Comparison of ENCODE assay signal across 19 mouse cellular contexts in the genomic region with DNA sequence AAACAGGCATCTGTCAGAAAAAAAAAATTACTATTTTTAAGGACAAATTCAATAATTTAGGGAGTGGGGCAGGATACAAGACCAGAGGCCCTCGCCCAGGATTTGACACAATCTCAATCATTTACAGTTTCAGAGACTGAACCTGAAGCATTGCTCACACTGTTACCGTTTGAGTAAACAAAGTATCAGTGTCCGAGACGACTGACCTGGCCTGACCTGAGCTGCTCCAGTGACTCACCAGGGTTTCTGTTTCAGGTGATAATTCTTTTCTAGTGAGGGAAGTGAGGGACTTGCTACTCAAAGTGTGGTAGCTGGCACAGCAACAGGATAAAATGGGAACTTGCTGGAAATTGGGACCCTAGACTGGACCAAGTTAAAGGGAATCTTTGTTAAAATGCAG.
A peak's percentile ranks its signal among the peaks of the same experiment; 100 is the strongest.
DNase-seq lines count a peak whose midpoint lies in the region; ATAC-seq and TF ChIP-seq lines count a peak whose summit lies in the region.
"Had no signal": no experiment of that assay in that cellular context is flagged by ENCODE, and none has a peak within 500 bp of the region (broad histone marks: within the 10 kb centered on the region; RNA-seq: fewer than 3 reads in every experiment).

No protein-coding gene starts in this region.

- no peak overlapping the region for H3K27ac ChIP-seq in kidney, embryonic 16.5 days (ENCODE audit: low read length)
- no peak overlapping the region for H3K27ac ChIP-seq in midbrain, postnatal 0 days (ENCODE audit: low read depth, low read length)
- H3K27ac ChIP-seq: embryonic facial prominence, embryonic 15.5 days; forebrain, embryonic 10.5 days; hindbrain, embryonic 10.5 days; hindbrain, embryonic 14.5 days had no signal

- TF ChIP-seq CTCF in midbrain, postnatal 0 days (IDR thresholded peaks at IDR 0.05): no peak

- peak; percentile 73; the same call in 1 of the 2 replicates for ATAC-seq in kidney, embryonic 16.5 days (ENCODE audit: low FRiP score, low TSS enrichment)
- no peak for ATAC-seq in midbrain, postnatal 0 days (ENCODE audit: low FRiP score)
- ATAC-seq: forebrain, embryonic 14.5 days had no signal

- no peak overlapping the region for H3K4me2 ChIP-seq in kidney, embryonic 16.5 days (replicated peaks; ENCODE audit: low read depth, low read length)
- H3K4me2 ChIP-seq in midbrain, postnatal 0 days (ENCODE audit: low read depth, low read length, poor library complexity, severe bottlenecking): no peak overlapping the region
- H3K4me2 ChIP-seq: embryonic facial prominence, embryonic 15.5 days; heart, embryonic 12.5 days; hindbrain, embryonic 14.5 days had no signal

- no peaks in the 10 kb centered on the region for H3K27me3 ChIP-seq in kidney, embryonic 16.5 days (ENCODE audit: insufficient read depth, low read length)
- no peaks in the 10 kb centered on the region for H3K27me3 ChIP-seq in midbrain, postnatal 0 days (ENCODE audit: insufficient read depth, low read length)
- H3K27me3 ChIP-seq: embryonic facial prominence, embryonic 15.5 days; heart, embryonic 12.5 days had no signal

- H3K36me3 ChIP-seq in kidney, embryonic 16.5 days (ENCODE audit: insufficient read depth, low read length): no peaks in the 10 kb centered on the region
- H3K36me3 ChIP-seq in midbrain, postnatal 0 days (ENCODE audit: insufficient read depth, low read length): no peaks in the 10 kb centered on the region
- H3K36me3 ChIP-seq: embryonic facial prominence, embryonic 15.5 days; forebrain, embryonic 10.5 days; heart, embryonic 12.5 days; hindbrain, embryonic 10.5 days had no signal

- intact Hi-C loops in gastrocnemius, postnatal 36 days (cut with DNase I): no loop called here

- WGBS in kidney, embryonic 16.5 days: 30% methylated on average over 4 of the region's 4 CpGs
- 62% methylated on average over 4 of the region's 4 CpGs for WGBS in midbrain, postnatal 0 days

- no peak overlapping the region for H3K4me3 ChIP-seq in kidney, embryonic 16.5 days (ENCODE audit: low read length)
- no peak overlapping the region for H3K4me3 ChIP-seq in midbrain, postnatal 0 days (ENCODE audit: low read depth, low read length)
- H3K4me3 ChIP-seq: embryonic facial prominence, embryonic 15.5 days; erythroblast, embryonic 14.5 days; forebrain, embryonic 10.5 days; heart, embryonic 12.5 days; hindbrain, embryonic 10.5 days had no signal

- no peaks in the 10 kb centered on the region for H3K9me3 ChIP-seq in kidney, embryonic 16.5 days (ENCODE audit: low read length)
- H3K9me3 ChIP-seq in midbrain, postnatal 0 days (ENCODE audit: low read length): no peaks in the 10 kb centered on the region
- H3K9me3 ChIP-seq: embryonic facial prominence, embryonic 15.5 days; forebrain, embryonic 10.5 days; heart, embryonic 12.5 days; hindbrain, embryonic 10.5 days had no signal

- H3K9ac ChIP-seq in kidney, embryonic 16.5 days (replicated peaks; ENCODE audit: low read length): no peak overlapping the region
- no peak overlapping the region for H3K9ac ChIP-seq in midbrain, postnatal 0 days (replicated peaks; ENCODE audit: low read length, poor library complexity, severe bottlenecking)
- H3K9ac ChIP-seq: embryonic facial prominence, embryonic 15.5 days; heart, embryonic 12.5 days; hindbrain, embryonic 14.5 days had no signal

- peak; percentile 3 to 4 for DNase-seq in gastrocnemius, adult 8-10 months (ENCODE audit: low spot score in 2 of 2)
- DNase-seq in gastrocnemius, postnatal 36 days: no peak
- DNase-seq in kidney, adult 8-10 months: no peak
- peak; percentile 18 for DNase-seq in testis, postnatal 14 days (ENCODE audit: low spot score)
- no peak for DNase-seq in testis, postnatal 10 days (ENCODE audit: low spot score)
- DNase-seq in midbrain, postnatal 0 days (ENCODE audit: low spot score): no peak
- DNase-seq: adrenal gland, postnatal 10 days; cerebellum, adult 11 months; cerebellum, adult 8-10 months; cerebellum, postnatal 14 days; embryo, embryonic 11 days had no signal

- H3K4me1 ChIP-seq in kidney, embryonic 16.5 days (ENCODE audit: insufficient read depth, low read length): no peaks in the 10 kb centered on the region
- no peaks in the 10 kb centered on the region for H3K4me1 ChIP-seq in midbrain, postnatal 0 days (ENCODE audit: insufficient read depth, low read length)
- H3K4me1 ChIP-seq: embryonic facial prominence, embryonic 15.5 days; forebrain, embryonic 10.5 days; heart, embryonic 12.5 days; hindbrain, embryonic 10.5 days had no signal

Comparison
In these comparisons a context has a peak if more than half of its experiments do, and no peak if none do; other contexts are left out.
1. DNase-seq: peak in gastrocnemius, adult 8-10 months (2 of 2) and testis, postnatal 14 days (single experiment); none in gastrocnemius, postnatal 36 days (0 of 2), kidney, adult 8-10 months (0 of 2), testis, postnatal 10 days (single experiment) and midbrain, postnatal 0 days (single experiment).